Mouse (Mus musculus): ENCODE results near the gene Mta1. TPM values are rescaled to one million over a fixed set of nuclear protein-coding genes. Genes with fewer than 3 reads are reported as not detected.

Mta1 gene
- total RNA-seq, 1 experiment from 2014 or later = 42.2 TPM

- no peak for ATAC-seq (replicated peaks in 1 of 2; ENCODE audit: insufficient read depth in 1 of 2, low FRiP score in 2 of 2, low TSS enrichment in 1 of 2, low read depth in 1 of 2, poor library complexity in 2 of 2, severe bottlenecking in 2 of 2)
Observed at GRCm38 (mm10) chr12:113152272-113152661, 54.2 kb downstream of the Mta1 start.

GRCm38 (mm10) chr12:113152991-113153525 is 55.0 kb downstream of the Mta1 start:
- no peak for ATAC-seq (replicated peaks in 1 of 2; ENCODE audit: insufficient read depth in 1 of 2, low FRiP score in 2 of 2, low TSS enrichment in 1 of 2, low read depth in 1 of 2, poor library complexity in 2 of 2, severe bottlenecking in 2 of 2)

GRCm38 (mm10) chr12:113153971-113154370 is 55.9 kb downstream of the Mta1 start:
- no peak for ATAC-seq (replicated peaks in 1 of 2; ENCODE audit: insufficient read depth in 1 of 2, low FRiP score in 2 of 2, low TSS enrichment in 1 of 2, low read depth in 1 of 2, poor library complexity in 2 of 2, severe bottlenecking in 2 of 2)

- ATAC-seq (replicated peaks in 1 of 2; ENCODE audit: insufficient read depth in 1 of 2, low FRiP score in 2 of 2, low TSS enrichment in 1 of 2, low read depth in 1 of 2, poor library complexity in 2 of 2, severe bottlenecking in 2 of 2) = no peak
Observed at GRCm38 (mm10) chr12:113154747-113155075, 56.6 kb downstream of the Mta1 start.

GRCm38 (mm10) chr12:113155076-113155771 is 57.1 kb downstream of the Mta1 start:
- ATAC-seq (replicated peaks in 1 of 2; ENCODE audit: insufficient read depth in 1 of 2, low FRiP score in 2 of 2, low TSS enrichment in 1 of 2, low read depth in 1 of 2, poor library complexity in 2 of 2, severe bottlenecking in 2 of 2) = peak in 1 of 2 experiments; percentile 3; a peak in 1 of 4 replicates

- ATAC-seq (replicated peaks in 1 of 2; ENCODE audit: insufficient read depth in 1 of 2, low FRiP score in 2 of 2, low TSS enrichment in 1 of 2, low read depth in 1 of 2, poor library complexity in 2 of 2, severe bottlenecking in 2 of 2) = peak; percentile 88 to 91
Observed at GRCm38 (mm10) chr12:113155887-113156539, 57.9 kb downstream of the Mta1 start, which contains the start of gene Tedc1. TSS of gene Tedc1 (plus strand) at chr12:113156421.

- ATAC-seq (replicated peaks in 1 of 2; ENCODE audit: insufficient read depth in 1 of 2, low FRiP score in 2 of 2, low TSS enrichment in 1 of 2, low read depth in 1 of 2, poor library complexity in 2 of 2, severe bottlenecking in 2 of 2) = no peak
Observed at GRCm38 (mm10) chr12:113156540-113156929, 58.5 kb downstream of the Mta1 start.

GRCm38 (mm10) chr12:113157002-113157401 is 58.9 kb downstream of the Mta1 start:
- no peak for ATAC-seq (replicated peaks in 1 of 2; ENCODE audit: insufficient read depth in 1 of 2, low FRiP score in 2 of 2, low TSS enrichment in 1 of 2, low read depth in 1 of 2, poor library complexity in 2 of 2, severe bottlenecking in 2 of 2)

- no peak for ATAC-seq (replicated peaks in 1 of 2; ENCODE audit: insufficient read depth in 1 of 2, low FRiP score in 2 of 2, low TSS enrichment in 1 of 2, low read depth in 1 of 2, poor library complexity in 2 of 2, severe bottlenecking in 2 of 2)
Observed at GRCm38 (mm10) chr12:113157521-113157920, 59.4 kb downstream of the Mta1 start.

GRCm38 (mm10) chr12:113157971-113158370 is 59.9 kb downstream of the Mta1 start:
- ATAC-seq (replicated peaks in 1 of 2; ENCODE audit: insufficient read depth in 1 of 2, low FRiP score in 2 of 2, low TSS enrichment in 1 of 2, low read depth in 1 of 2, poor library complexity in 2 of 2, severe bottlenecking in 2 of 2) = no peak

GRCm38 (mm10) chr12:113163561-113164006 is 65.5 kb downstream of the Mta1 start:
- peak; percentile 9 to 35; a peak in 2 of 4 replicates for ATAC-seq (replicated peaks in 1 of 2; ENCODE audit: insufficient read depth in 1 of 2, low FRiP score in 2 of 2, low TSS enrichment in 1 of 2, low read depth in 1 of 2, poor library complexity in 2 of 2, severe bottlenecking in 2 of 2)

GRCm38 (mm10) chr12:113168031-113168536 is 70.0 kb downstream of the Mta1 start:
- peak; percentile 93 to 97 for ATAC-seq (replicated peaks in 1 of 2; ENCODE audit: insufficient read depth in 1 of 2, low FRiP score in 2 of 2, low TSS enrichment in 1 of 2, low read depth in 1 of 2, poor library complexity in 2 of 2, severe bottlenecking in 2 of 2)

- ATAC-seq (replicated peaks in 1 of 2; ENCODE audit: insufficient read depth in 1 of 2, low FRiP score in 2 of 2, low TSS enrichment in 1 of 2, low read depth in 1 of 2, poor library complexity in 2 of 2, severe bottlenecking in 2 of 2) = no peak
Observed at GRCm38 (mm10) chr12:113176960-113177725, 79.1 kb downstream of the Mta1 start.

GRCm38 (mm10) chr12:113181020-113181419 is 82.9 kb downstream of the Mta1 start:
- no peak for ATAC-seq (replicated peaks in 1 of 2; ENCODE audit: insufficient read depth in 1 of 2, low FRiP score in 2 of 2, low TSS enrichment in 1 of 2, low read depth in 1 of 2, poor library complexity in 2 of 2, severe bottlenecking in 2 of 2)

GRCm38 (mm10) chr12:113184945-113185344 is 86.9 kb downstream of the Mta1 start:
- ATAC-seq (replicated peaks in 1 of 2; ENCODE audit: insufficient read depth in 1 of 2, low FRiP score in 2 of 2, low TSS enrichment in 1 of 2, low read depth in 1 of 2, poor library complexity in 2 of 2, severe bottlenecking in 2 of 2) = no peak

GRCm38 (mm10) chr12:113185442-113186291 is 87.6 kb downstream of the Mta1 start, which contains the start of gene Tmem121:
TSS of gene Tmem121 (plus strand) at chr12:113185930.
- ATAC-seq (replicated peaks in 1 of 2; ENCODE audit: insufficient read depth in 1 of 2, low FRiP score in 2 of 2, low TSS enrichment in 1 of 2, low read depth in 1 of 2, poor library complexity in 2 of 2, severe bottlenecking in 2 of 2) = no peak

Data from hematopoietic stem cell, adult 5-6 weeks (primary cell).